Mouse (Mus musculus): ENCODE results near the gene Igfn1. TPM values are rescaled to one million over a fixed set of nuclear protein-coding genes. Genes with fewer than 3 reads are reported as not detected.

The Igfn1 gene
- polyA plus RNA-seq, 1 experiment from 2014 or later, result 0.19 TPM

DNA sequence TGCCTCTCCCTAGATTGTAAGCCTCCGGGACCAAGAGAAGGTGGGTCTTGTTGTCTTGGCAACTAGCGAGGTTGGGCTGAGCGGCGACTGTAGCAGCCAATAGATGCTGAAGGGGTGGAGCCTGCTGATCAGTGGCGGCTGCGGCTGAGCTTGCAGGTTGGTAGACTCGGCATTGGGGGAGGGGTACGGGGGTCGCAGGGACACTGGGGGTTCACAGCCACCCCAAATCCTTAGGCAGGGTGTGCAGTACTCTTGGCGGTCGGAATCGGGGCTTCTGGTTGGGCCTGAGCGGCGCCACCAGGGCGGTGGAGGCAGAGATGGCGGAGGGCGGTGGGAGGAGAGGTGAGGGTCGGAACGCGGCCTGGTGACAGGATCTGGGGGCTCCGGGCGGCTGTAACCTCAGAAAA, 11.8 kb upstream of the Igfn1 start:
- Histone ChIP-seq H3K9ac (replicated peaks; ENCODE audit: low read depth, low read length) (peak overlapping the region; percentile 81), H3K4me2 (replicated peaks; ENCODE audit: low read depth, low read length) (peak overlapping the region; percentile 89), H3K4me1 (ENCODE audit: control insufficient read depth, insufficient read depth, low read length) (peaks cover 4% of the 10 kb centered on the region; the same call in 1 of the 2 replicates), H3K27ac (ENCODE audit: low read length) (peak overlapping the region; percentile 64; the same call in 1 of the 2 replicates), H3K27me3 (ENCODE audit: control insufficient read depth, insufficient read depth, low read length) (no peaks in the 10 kb centered on the region), H3K4me3 (ENCODE audit: low read depth, low read length) (peak overlapping the region; percentile 85), H3K36me3 (ENCODE audit: control insufficient read depth, insufficient read depth, low read length) (peaks cover 22% of the 10 kb centered on the region; the same call in 1 of the 2 replicates), H3K9me3 (ENCODE audit: control insufficient read depth, low read depth, low read length) (no peaks in the 10 kb centered on the region)
- peak; percentile 98 for ATAC-seq (ENCODE audit: insufficient number of reproducible peaks, insufficient read depth, low FRiP score, low read depth)
- WGBS, result 0% methylated on average over 22 of the region's 22 CpGs

DNA sequence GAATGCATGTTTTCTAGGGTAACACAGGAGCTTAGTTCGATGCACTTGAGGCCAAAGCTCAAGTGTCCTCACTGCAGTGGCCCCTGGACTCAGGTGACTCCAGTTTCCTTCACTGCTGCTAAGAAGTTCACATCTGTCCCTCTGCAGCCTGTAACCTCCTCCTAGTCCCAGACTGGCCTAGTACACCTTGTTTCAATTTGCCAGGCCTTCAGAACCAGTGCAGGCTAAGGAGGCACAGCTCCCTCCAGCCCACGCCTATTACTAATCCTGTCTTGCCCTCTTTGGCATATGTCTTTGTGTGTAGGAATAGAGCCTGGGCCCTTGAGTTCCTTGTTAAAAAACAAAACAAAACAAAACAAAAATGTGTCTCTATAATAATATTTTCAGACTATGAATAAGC, 11.2 kb upstream of the Igfn1 start:
- peak; percentile 35; the same call in 1 of the 2 replicates for ATAC-seq (ENCODE audit: insufficient number of reproducible peaks, insufficient read depth, low FRiP score, low read depth)
- WGBS, result 80% methylated on average over 2 of the region's 2 CpGs
- Histone ChIP-seq H3K4me2 (replicated peaks; ENCODE audit: low read depth, low read length) (peak overlapping the region; percentile 89), H3K4me1 (ENCODE audit: control insufficient read depth, insufficient read depth, low read length) (peaks cover 4% of the 10 kb centered on the region; the same call in 1 of the 2 replicates), H3K9me3 (ENCODE audit: control insufficient read depth, low read depth, low read length) (no peaks in the 10 kb centered on the region), H3K9ac (replicated peaks; ENCODE audit: low read depth, low read length) (0 out of 2 replicates have a peak overlapping the region, but pooled peaks have one; percentile 10), H3K36me3 (ENCODE audit: control insufficient read depth, insufficient read depth, low read length) (peaks cover 16% of the 10 kb centered on the region; the same call in 1 of the 2 replicates), H3K27me3 (ENCODE audit: control insufficient read depth, insufficient read depth, low read length) (no peaks in the 10 kb centered on the region), H3K27ac (ENCODE audit: low read length) (no peak overlapping the region), H3K4me3 (ENCODE audit: low read depth, low read length) (peak overlapping the region; percentile 85; the same call in 1 of the 2 replicates)

DNA sequence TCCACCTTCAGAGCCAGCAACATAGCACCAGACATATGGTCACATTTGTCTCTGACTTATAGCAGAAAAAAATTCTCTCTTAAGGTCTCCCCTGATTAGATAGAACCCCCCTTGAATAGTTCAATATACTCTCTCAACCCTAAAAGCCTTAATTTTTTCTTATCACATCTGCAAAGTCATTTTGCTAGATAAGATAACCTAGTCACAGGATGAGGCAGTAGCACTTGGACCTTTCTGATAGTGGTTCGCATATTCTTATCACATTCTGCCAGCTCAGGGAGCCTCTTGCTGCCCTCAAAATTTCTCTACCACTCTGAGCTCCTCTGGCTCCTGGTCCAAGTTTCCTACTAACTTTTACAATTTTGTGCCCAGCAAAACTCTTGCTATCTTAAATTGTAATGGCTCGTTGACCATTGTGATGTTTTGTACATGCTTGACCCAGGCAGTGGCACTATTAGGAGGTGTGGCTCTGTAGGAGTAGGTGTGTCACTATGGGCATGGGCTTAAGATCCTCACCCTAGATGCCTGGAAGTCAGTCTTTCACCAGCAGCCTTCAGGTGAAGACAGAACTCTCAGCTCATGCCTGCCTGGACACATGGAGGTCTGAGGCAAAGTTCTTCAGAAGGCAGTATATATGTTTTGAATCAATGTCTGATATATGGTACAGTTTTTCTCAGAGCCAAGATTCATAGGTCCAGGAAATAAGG, 8.8 kb upstream of the Igfn1 start:
- Histone ChIP-seq H3K9ac (replicated peaks; ENCODE audit: low read depth, low read length) (no peak overlapping the region), H3K4me2 (replicated peaks; ENCODE audit: low read depth, low read length) (no peak overlapping the region), H3K4me3 (ENCODE audit: low read depth, low read length) (no peak overlapping the region), H3K27me3 (ENCODE audit: control insufficient read depth, insufficient read depth, low read length) (no peaks in the 10 kb centered on the region), H3K27ac (ENCODE audit: low read length) (no peak overlapping the region), H3K36me3 (ENCODE audit: control insufficient read depth, insufficient read depth, low read length) (no peaks in the 10 kb centered on the region), H3K4me1 (ENCODE audit: control insufficient read depth, insufficient read depth, low read length) (peaks cover 4% of the 10 kb centered on the region; the same call in 1 of the 2 replicates), H3K9me3 (ENCODE audit: control insufficient read depth, low read depth, low read length) (no peaks in the 10 kb centered on the region)
- no peak for ATAC-seq (ENCODE audit: insufficient number of reproducible peaks, insufficient read depth, low FRiP score, low read depth)
- 62% methylated on average over 2 of the region's 2 CpGs for WGBS

DNA sequence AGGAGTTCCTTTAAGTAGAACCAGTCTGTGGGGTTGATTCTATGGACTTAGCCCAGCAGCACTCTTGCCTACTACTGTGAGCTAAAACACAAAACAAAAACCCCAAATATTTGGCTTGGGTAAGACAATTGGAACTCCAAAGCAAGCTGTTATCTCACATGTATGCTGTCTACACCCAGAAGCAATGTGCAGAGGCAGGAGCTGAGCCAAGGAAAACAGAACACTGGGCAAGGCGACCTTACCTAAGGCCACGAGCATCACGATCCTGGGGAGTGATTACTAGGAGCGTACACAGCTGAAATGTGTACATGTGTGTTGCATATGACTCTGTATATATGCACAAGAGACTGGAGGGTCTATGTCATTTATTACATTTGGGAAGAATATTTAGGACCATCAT, 7.4 kb upstream of the Igfn1 start:
- ATAC-seq (ENCODE audit: insufficient number of reproducible peaks, insufficient read depth, low FRiP score, low read depth), result no peak
- Histone ChIP-seq H3K4me2 (replicated peaks; ENCODE audit: low read depth, low read length) (no peak overlapping the region), H3K4me1 (ENCODE audit: control insufficient read depth, insufficient read depth, low read length) (peaks cover 4% of the 10 kb centered on the region; the same call in 1 of the 2 replicates), H3K9ac (replicated peaks; ENCODE audit: low read depth, low read length) (no peak overlapping the region), H3K4me3 (ENCODE audit: low read depth, low read length) (no peak overlapping the region), H3K36me3 (ENCODE audit: control insufficient read depth, insufficient read depth, low read length) (no peaks in the 10 kb centered on the region), H3K27me3 (ENCODE audit: control insufficient read depth, insufficient read depth, low read length) (no peaks in the 10 kb centered on the region), H3K9me3 (ENCODE audit: control insufficient read depth, low read depth, low read length) (no peaks in the 10 kb centered on the region), H3K27ac (ENCODE audit: low read length) (no peak overlapping the region)
- WGBS, result 70% methylated on average over 4 of the region's 4 CpGs

DNA sequence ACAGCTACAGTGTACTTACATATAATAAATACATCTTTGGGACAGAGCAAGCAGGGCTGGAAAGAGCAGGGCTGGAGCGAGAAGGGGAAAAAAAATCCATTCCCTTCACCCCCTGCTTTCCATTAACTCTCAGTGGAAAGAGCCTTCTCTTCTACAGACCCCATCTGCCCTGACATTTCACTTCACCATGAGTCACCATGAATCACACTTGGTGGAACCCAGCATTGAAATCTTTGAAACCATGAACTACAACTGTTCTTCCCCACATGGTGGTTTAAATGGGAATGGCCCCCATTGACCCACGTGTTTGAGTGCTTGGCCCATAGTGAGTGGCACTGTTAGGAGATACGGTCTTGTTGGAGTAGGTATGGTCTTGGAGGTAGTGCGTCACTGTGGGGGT, 4.1 kb upstream of the Igfn1 start:
- H3K36me3 ChIP-seq (ENCODE audit: control insufficient read depth, insufficient read depth, low read length), result no peaks in the 10 kb centered on the region
- no peak overlapping the region for H3K4me3 ChIP-seq (ENCODE audit: low read depth, low read length)
- H3K9ac ChIP-seq (replicated peaks; ENCODE audit: low read depth, low read length), result no peak overlapping the region
- H3K27ac ChIP-seq (ENCODE audit: low read length), result no peak overlapping the region
- no peak overlapping the region for H3K4me2 ChIP-seq (replicated peaks; ENCODE audit: low read depth, low read length)
- WGBS, result 87% methylated on average over 4 of the region's 4 CpGs
- H3K27me3 ChIP-seq (ENCODE audit: control insufficient read depth, insufficient read depth, low read length), result no peaks in the 10 kb centered on the region
- no peak for ATAC-seq (ENCODE audit: insufficient number of reproducible peaks, insufficient read depth, low FRiP score, low read depth)
- H3K9me3 ChIP-seq (ENCODE audit: control insufficient read depth, low read depth, low read length), result no peaks in the 10 kb centered on the region
- peaks cover 6% of the 10 kb centered on the region; the same call in 1 of the 2 replicates for H3K4me1 ChIP-seq (ENCODE audit: control insufficient read depth, insufficient read depth, low read length)

DNA sequence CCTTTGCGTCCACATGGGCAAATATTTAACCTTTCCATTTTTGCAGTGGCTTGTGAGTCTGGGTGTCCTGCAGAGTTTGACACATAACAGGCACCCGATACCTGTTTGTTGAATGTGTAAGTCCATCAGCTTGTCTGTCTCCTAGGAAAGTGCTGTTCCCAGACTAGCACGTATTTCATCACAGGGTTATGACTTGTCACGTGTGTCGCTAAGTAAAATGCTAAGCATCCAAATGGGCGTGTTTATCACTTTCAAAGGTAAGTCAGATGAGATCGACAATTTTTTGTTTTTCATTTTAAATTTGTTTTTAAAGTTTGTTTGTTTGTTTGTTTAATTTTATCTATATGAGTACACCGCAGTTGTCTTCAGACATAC, 2.0 kb upstream of the Igfn1 start:
- Histone ChIP-seq H3K27ac (ENCODE audit: low read length) (no peak overlapping the region), H3K4me3 (ENCODE audit: low read depth, low read length) (peak overlapping the region; percentile 38), H3K9ac (replicated peaks; ENCODE audit: low read depth, low read length) (no peak overlapping the region), H3K9me3 (ENCODE audit: control insufficient read depth, low read depth, low read length) (no peaks in the 10 kb centered on the region), H3K27me3 (ENCODE audit: control insufficient read depth, insufficient read depth, low read length) (no peaks in the 10 kb centered on the region), H3K36me3 (ENCODE audit: control insufficient read depth, insufficient read depth, low read length) (no peaks in the 10 kb centered on the region), H3K4me2 (replicated peaks; ENCODE audit: low read depth, low read length) (peak overlapping the region; percentile 67), H3K4me1 (ENCODE audit: control insufficient read depth, insufficient read depth, low read length) (peaks cover 6% of the 10 kb centered on the region; the same call in 1 of the 2 replicates)
- ATAC-seq (ENCODE audit: insufficient number of reproducible peaks, insufficient read depth, low FRiP score, low read depth), result no peak; the same call in 1 of the 2 replicates
- WGBS, result 24% methylated on average over 8 of the region's 8 CpGs

DNA sequence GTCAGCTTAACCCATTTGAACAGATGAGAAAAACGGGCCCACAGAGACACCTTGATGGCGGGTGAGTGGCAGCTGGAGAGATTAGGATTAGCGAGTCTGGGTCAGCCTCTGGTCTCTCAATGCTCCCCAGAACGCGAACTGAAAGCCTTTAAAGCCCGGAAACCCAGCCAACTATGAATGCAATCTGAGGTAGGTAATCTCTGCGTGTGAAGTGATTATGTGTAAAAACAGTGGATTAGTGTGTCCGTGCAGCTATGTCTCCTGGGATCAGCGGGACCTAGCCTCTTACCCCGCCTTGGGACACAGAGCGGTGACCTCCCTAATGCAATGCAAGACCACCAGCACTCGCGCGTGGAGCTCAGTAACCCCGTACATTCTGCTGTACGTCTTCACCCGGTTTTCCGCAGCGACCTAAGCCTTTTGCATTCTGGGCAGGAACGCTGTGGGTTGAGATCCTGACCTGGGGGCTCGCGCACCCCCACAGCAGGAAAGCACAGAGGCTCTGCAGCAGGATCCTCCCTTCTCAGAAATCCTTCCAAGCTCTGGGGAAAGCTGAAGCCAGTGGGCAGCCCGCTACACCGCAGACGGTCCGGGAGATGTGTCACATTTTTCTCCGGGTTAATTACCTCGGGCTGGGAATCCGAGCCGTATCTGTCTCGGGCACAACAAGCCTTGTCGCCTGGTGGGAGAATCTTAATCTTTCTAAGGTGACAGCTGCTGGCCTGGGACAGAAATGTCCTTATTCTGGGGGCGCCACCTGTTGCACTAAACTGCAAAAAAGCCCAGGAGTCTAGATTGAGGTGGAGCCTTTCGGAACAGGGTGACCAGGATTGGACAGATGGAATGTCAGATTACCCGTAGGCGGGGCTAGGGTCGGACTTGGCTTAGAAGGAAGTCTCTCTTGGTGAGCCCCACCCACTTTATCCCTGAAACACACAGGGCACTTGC, 1.3 kb upstream of the Igfn1 start, which contains the start of gene Tmem9:
Gene Tmem9 (plus strand): TSS at position 940 of the 948 bp plus-strand sequence.
- peak; percentile 96 for ATAC-seq (ENCODE audit: insufficient number of reproducible peaks, insufficient read depth, low FRiP score, low read depth)
- peak within 1 kb of the TSS; percentile 38 for H3K4me3 ChIP-seq (ENCODE audit: low read depth, low read length)
- H3K36me3 ChIP-seq (ENCODE audit: control insufficient read depth, insufficient read depth, low read length), result no peaks in the 10 kb centered on the region
- H3K9ac ChIP-seq (replicated peaks; ENCODE audit: low read depth, low read length), result no peak within 1 kb of the TSS
- peaks cover 6% of the 10 kb centered on the region; the same call in 1 of the 2 replicates for H3K4me1 ChIP-seq (ENCODE audit: control insufficient read depth, insufficient read depth, low read length)
- H3K9me3 ChIP-seq (ENCODE audit: control insufficient read depth, low read depth, low read length), result no peaks in the 10 kb centered on the region
- H3K27me3 ChIP-seq (ENCODE audit: control insufficient read depth, insufficient read depth, low read length), result no peaks in the 10 kb centered on the region
- 3% methylated on average over 37 of the region's 37 CpGs for WGBS
- no peak within 1 kb of the TSS for H3K27ac ChIP-seq (ENCODE audit: low read length)
- peak within 1 kb of the TSS; percentile 67 for H3K4me2 ChIP-seq (replicated peaks; ENCODE audit: low read depth, low read length)

DNA sequence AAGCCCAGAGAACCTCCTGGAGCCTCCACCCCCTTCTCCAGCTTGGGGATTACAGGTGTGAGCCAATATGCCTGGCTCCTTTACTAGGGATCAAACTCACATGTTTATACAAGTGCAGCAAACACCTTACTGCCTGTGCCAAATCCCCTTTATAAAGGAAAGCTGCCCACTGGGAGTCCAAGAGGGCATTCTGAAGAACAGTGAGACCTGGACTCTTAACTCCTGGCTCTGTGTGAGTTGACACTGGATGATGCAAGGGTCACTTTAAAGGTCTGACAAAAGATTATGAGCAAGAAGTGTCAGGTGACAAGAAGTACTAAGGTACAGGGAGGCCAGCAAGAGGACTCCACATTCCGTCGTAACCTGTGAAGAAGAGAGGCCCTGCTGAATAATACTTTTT, 4.7 kb downstream of the Igfn1 start:
- H3K27ac ChIP-seq (ENCODE audit: low read length), result no peak overlapping the region
- no peak overlapping the region for H3K4me2 ChIP-seq (replicated peaks; ENCODE audit: low read depth, low read length)
- ATAC-seq (ENCODE audit: insufficient number of reproducible peaks, insufficient read depth, low FRiP score, low read depth), result no peak
- 82% methylated on average over 2 of the region's 2 CpGs for WGBS
- H3K36me3 ChIP-seq (ENCODE audit: control insufficient read depth, insufficient read depth, low read length), result no peaks in the 10 kb centered on the region
- no peak overlapping the region for H3K9ac ChIP-seq (replicated peaks; ENCODE audit: low read depth, low read length)
- no peak overlapping the region for H3K4me3 ChIP-seq (ENCODE audit: low read depth, low read length)
- no peaks in the 10 kb centered on the region for H3K27me3 ChIP-seq (ENCODE audit: control insufficient read depth, insufficient read depth, low read length)
- no peaks in the 10 kb centered on the region for H3K4me1 ChIP-seq (ENCODE audit: control insufficient read depth, insufficient read depth, low read length)
- no peaks in the 10 kb centered on the region for H3K9me3 ChIP-seq (ENCODE audit: control insufficient read depth, low read depth, low read length)
